Mouse (Mus musculus) mature B cell (primary cell): ENCODE results near the gene Nfatc4.

Experiments
- in situ Hi-C: fragments of 300-500 bp; cut with MboI; formaldehyde crosslinking; loops from 2 replicates; pipeline ENCODE4 v1.14.3; 2019

Nfatc4 gene

DNA sequence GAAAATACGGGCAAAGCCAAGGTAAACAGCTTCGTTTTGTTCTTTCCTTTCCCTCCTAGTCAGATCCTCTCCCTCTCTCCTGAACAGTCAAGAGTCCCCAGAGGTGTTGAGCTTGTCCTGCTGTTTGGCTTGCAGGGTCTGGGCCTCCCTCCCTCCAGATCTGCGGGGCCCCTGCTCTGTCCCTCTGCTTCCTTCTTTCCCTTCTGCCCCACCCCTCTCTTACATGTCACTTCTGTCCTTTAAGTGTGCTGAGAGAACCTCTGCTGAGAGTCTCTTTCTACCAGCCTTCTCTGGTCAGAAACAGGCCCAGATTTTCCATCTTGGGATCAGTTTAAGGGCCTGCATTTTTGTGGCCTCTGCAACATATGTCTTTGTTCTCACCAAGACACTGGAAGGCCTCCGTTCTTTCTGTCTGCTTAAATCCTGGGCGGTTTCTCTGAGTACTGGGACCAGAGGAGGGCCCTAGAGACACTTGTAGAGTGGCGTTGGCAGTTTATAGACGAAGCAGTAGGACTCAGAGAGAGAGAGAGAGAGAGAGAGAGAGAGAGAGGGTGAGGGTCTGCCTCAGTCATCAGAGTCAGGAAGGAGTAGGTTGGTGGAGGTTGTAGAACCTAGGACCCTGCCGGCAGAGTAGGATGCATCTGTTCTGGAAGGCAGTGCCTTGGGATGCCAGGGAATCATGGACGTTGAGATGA is 31.6 kb downstream of the Nfatc4 start:
- in situ Hi-C loops: no loop called here

- in situ Hi-C loops: no loop called here
Measured at GRCm38 (mm10) chr14:55855101-55855561, 32.2 kb downstream of the Nfatc4 start.

- in situ Hi-C loops: no loop called here
Measured at GRCm38 (mm10) chr14:55857588-55857987, 34.6 kb downstream of the Nfatc4 start.

DNA sequence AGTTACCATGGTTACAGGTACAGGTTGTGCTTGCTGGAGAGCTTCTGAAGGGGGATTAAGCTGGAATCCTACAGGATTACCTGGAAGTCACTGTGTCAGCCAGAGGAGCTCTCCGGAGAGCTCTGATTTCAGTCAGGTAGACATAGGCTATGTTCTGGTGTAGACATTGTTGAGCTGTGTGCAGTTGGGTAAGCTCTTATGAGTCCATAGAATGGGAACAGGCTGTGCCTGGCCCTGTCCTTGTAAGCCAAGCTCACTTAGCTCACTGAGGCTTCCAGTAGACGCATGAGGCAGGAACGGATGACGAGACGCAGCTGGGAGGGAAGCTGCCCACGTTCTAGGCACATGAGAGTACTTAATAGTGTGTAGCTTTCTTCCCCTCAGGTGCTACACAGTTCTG is 39.2 kb downstream of the Nfatc4 start:
- in situ Hi-C loops: no loop called here

GRCm38 (mm10) chr14:55862970-55863369 is 40.0 kb downstream of the Nfatc4 start:
- in situ Hi-C loops: no loop called here

DNA sequence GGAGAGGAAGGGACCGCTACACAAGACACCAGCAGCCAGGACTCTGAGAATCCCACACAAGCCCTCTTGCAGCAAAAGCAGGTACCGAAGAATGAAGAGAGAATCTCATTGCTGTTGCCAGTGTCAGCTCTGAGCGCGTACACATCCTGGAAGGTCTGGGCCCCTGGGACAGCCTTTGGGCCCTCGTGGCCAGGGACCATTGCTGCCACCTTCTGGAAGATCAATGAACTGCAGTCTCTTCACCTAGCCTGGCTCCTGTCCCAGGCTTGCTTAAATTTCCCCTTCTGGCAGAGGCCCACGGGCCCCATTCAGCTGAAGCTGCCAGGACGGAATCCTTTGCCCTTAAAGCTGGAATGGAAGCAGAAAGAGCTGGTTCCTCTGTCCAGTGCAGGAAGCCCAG is 40.8 kb downstream of the Nfatc4 start:
- in situ Hi-C loops: no loop called here

- in situ Hi-C loops: no loop called here
Measured at GRCm38 (mm10) chr14:55866962-55867361, 44.0 kb downstream of the Nfatc4 start.

DNA sequence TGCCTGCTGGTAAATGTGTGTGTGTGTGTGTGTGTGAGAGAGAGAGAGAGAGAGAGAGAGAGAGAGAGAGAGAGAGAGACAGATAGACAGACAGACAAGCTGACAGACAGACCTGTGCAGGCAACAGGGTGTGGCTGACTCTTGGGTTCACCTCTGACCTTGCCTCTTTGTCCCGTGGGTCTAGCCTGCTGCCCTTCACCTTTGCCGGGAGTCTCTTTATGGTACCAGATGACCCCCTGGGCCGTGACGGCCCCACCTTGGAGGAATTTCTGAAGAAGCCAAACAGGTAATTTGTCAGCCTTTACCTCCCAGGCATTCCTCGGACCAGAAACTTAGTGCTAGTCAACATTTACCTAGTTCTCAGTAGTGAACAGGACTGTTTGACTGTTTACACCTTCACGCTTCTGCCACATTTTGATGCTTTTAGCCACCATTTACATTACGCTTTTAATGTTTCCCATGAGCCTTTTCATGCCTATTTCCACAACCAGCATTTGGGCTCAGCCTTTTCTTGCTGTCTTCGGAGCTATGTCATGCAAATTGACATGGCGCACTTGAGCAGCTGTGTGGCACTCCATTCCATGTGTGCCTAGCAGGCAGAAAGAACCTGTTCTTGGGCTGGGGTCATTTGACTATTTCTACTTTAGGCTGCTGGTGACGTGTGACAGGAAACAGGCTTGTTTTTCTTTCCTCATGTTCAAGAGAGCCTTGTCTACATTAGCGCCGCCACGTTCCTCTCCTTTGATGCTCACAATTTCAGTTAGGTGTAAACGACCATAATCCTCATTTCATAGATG is 45.5 kb downstream of the Nfatc4 start:
- in situ Hi-C loops: no loop called here

DNA sequence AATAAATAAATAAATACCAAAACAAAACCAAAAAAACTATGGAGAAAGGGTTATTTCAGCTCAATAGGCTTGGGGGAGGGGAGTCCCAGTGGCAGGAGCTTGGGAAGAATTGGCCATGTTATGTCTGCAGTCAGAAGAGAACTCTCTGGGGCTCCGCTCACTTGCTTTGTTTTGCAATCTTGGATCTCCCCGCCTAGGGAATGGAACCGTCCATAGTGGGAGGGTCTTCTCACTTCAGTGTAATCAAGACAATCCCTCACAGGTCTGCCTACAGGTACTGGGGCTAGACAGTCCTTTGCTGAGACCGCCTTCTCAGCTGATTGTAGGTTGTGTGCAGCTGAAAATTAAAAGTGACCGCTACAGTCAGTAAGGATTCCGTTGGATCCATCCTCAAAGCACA is 46.6 kb downstream of the Nfatc4 start:
- in situ Hi-C loops: no loop called here

DNA sequence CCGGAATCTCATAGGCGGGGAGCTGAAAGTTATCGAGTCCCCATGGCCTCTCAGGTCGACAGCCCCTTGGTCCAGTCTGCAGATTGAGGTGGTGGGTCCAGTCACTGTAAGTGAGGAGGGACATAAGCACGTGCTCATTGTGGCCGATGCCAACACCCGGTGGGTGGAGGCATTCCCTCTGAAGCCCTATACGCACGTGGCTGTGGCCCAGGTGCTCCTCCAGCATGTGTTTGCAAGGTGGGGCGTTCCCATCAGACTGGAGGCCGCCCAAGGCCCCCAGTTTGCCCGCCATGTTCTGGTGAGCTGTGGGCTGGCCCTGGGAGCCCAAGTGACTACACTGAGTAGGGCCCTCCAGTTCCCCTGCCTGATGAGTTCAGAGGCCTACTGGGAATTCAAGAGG is 49.1 kb downstream of the Nfatc4 start:
- in situ Hi-C loops: no loop called here

DNA sequence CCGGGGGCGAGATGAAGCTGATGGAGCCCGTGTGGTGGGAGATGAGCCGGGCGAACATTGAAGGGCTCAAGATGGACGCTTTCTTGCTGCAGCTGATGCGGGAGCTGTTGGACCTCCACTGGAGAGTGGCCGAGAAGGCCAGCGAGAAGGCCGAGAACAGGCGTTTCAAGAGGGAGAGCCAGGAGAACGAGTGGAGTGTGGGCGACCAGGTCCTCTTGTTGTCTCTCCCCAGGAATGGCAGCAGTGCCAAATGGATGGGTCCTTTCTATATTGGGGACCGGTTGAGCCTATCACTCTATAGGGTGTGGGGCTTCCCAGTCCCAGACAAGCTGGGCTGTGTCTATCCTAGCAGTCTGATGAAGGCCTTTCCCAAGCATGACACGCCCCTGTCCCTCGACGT is 49.6 kb downstream of the Nfatc4 start:
- in situ Hi-C loops: no loop called here

- in situ Hi-C loops: no loop called here
Measured at GRCm38 (mm10) chr14:55873242-55873713, 50.3 kb downstream of the Nfatc4 start.

DNA sequence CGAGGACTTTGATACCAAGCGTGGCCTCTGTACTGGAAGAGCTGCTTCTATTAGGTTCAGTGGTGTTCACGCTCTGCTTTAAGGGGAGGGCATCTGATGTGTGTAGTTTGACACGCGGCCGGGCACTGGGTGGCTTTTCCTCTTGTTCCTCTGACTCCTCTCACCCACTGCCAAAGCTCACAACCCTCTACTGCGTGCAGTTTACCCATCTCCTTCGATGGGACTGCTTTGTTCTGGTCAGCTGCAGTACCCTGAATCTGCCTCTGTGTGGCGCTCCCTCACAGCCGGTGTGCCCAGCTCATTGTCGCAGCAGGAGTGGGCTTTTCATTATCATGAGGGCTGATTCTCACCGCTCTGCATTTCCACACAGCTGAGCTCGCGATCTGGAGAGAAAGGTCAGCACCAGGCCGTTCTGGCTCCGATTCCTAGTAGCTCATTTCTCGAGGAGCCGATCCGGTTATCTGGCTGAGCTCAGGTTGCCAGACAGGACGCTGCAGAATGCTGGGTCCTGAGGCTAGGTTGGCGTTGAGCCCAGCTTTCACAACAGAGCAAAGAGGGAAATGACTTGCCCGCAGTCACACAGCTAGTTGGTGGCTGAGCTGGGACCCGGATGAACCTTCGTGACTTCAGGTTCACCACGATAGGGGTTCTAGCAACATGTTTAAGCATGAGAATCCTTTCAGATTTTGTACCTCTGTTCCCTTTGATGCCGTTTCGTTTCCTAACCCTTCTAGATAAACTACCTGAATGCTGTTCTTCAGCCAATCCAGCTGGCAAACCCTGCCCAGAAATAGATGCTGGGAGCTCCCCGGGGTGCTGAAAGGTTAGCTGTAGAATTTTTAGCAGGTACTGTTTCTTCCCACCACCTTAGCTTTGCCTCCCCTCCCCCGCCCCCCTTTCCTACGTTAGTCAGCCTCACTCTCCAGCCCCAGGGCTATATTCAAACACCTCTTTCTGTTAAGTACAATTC is 51.1 kb downstream of the Nfatc4 start:
- in situ Hi-C loops: no loop called here

DNA sequence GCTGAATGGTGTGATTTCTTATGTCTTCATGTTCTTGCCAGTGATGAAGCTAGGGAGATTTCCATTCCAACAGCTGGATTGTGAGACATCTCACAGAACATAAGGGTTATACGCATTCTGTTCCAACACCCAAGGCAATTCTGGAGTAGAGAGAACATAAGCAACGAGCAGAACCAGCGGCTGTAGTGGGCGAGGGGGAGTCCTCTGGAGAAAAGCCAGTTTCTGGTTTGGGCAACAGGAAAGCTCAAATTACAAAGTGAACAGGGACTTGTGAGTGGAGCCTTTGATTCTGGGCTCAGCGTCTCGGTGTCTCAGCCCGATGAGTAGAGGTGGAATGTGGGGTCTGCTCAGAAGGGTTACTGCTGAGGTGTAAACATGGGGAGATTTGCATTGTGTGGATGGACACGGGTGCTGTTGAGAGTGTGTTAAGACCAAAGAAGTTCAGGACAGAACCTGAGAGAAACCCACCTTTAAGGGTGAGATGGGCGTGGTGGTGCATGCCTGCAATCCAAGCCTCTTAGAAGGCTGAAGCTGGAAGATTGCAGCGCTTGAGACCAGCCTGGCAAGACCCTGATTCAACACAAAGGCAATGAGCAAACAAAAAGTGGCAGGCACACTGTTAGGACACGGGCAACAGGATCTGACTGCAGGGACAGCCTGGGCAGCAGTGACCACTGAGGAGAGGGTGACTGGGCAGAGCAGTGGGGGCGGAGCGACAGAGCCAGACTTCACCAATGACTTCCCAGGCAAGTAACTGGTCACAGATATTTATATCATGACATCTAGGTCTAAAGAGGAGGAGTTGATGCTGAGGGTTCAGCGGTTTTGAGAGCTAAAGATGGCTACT is 54.7 kb downstream of the Nfatc4 start:
- in situ Hi-C loops: loop anchor here (5.0 kb wide), 1 partner anchor 45 kb away; no protein-coding TSS in a partner anchor

- in situ Hi-C loops: loop anchor here (5.0 kb wide), 1 partner anchor 44 kb away; no protein-coding TSS in a partner anchor
Measured at GRCm38 (mm10) chr14:55878316-55878940, 55.5 kb downstream of the Nfatc4 start.

- in situ Hi-C loops: loop anchor here (5.0 kb wide), 1 partner anchor 43 kb away; no protein-coding TSS in a partner anchor
Measured at GRCm38 (mm10) chr14:55879623-55880022, 56.7 kb downstream of the Nfatc4 start.

DNA sequence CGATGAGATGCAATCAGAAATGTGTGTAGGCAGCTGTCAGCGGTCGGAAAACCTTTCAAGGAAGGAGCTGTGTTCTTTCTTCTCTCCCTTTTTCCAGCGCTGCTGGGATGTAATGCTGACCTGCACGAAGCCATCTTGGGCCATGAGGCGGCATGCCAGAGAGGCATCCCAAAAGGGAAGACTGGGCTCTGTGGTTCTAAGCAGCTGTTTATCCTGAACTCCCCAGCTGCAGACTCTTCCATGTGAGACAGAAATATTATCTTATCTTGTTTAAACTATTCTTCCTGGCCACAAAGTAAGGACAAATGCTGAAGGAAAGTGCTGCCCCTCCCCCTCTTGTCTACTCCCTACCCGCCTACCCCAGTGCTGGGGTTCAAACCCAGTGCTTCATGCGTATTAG is 58.0 kb downstream of the Nfatc4 start:
- in situ Hi-C loops: no loop called here

DNA sequence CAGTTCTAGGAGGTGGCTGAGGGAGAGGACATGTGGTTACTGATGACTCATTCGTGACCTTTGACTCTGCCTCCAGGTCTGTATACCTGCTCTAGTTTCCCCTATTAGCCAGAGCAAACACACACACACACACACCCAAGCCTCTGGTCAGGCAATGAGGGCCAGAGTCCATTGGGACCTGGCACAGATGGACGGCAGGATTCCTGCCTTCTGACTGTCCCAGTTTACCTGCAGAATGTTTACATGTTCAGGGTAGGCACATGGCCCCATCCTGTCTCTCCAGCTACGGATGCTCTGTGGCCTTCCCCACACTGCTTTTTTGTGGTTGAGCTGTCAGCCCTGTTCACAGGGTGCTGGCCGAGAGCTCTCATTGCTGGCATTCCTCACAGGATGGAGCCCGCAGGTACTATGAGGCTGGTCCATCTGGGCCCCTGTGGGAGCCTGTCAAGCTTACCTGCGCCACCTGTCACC is 59.3 kb downstream of the Nfatc4 start:
- in situ Hi-C loops: no loop called here

GRCm38 (mm10) chr14:55883149-55883661 is 60.3 kb downstream of the Nfatc4 start:
- in situ Hi-C loops: no loop called here
